Mouse (Mus musculus) splenic B cell, adult 2 months (primary cell): ENCODE measurements at regions not wholly inside any gene's neighbourhood (a gene's known extent, or its start where the extent isn't known, plus 50 kb on each side); places are given as distances from the start of the nearest gene placed in this dataset.

Experiments
- DNase-seq: peaks from one replicate; pipeline ENCODE4 v3.0.0-alpha.2; 2011; ENCODE audit warnings: low read depth, low spot score
- H3K27me3 ChIP-seq: 2 replicates; pipeline ENCODE4 v1.6.1; 2012; ENCODE audit warnings: mild to moderate bottlenecking, low read length, moderate library complexity, mixed read lengths; ENCODE audit not compliant: control insufficient read depth, poor library complexity, insufficient read depth, severe bottlenecking
- H3K36me3 ChIP-seq: 2 replicates; pipeline ENCODE4 v1.6.1; 2012; ENCODE audit warnings: mild to moderate bottlenecking, low read length, moderate library complexity, mixed read lengths; ENCODE audit not compliant: control insufficient read depth, poor library complexity, insufficient read depth, severe bottlenecking

GRCm38 (mm10) chr13:51974101-51974500 is 127.6 kb downstream of the Gadd45g start:
- Histone ChIP-seq H3K36me3 (no peaks in the 10 kb centered on the region), H3K27me3 (no peaks in the 10 kb centered on the region)
- no peak for DNase-seq

GRCm38 (mm10) chr13:51975330-51975729 is 128.9 kb downstream of the Gadd45g start:
- Histone ChIP-seq H3K36me3 (no peaks in the 10 kb centered on the region), H3K27me3 (no peaks in the 10 kb centered on the region)
- no peak for DNase-seq

GRCm38 (mm10) chr13:51975801-51976601 is 129.5 kb downstream of the Gadd45g start:
- DNase-seq, result no peak
- Histone ChIP-seq H3K36me3 (no peaks in the 10 kb centered on the region), H3K27me3 (no peaks in the 10 kb centered on the region)

GRCm38 (mm10) chr13:51976620-51977214 is 130.2 kb downstream of the Gadd45g start:
- no peaks in the 10 kb centered on the region for H3K27me3 ChIP-seq
- H3K36me3 ChIP-seq, result no peaks in the 10 kb centered on the region
- DNase-seq, result no peak

GRCm38 (mm10) chr13:51979301-51979977 is 133.0 kb downstream of the Gadd45g start:
- no peaks in the 10 kb centered on the region for H3K36me3 ChIP-seq
- DNase-seq, result no peak
- H3K27me3 ChIP-seq, result no peaks in the 10 kb centered on the region

- DNase-seq, result no peak
- Histone ChIP-seq H3K36me3 (no peaks in the 10 kb centered on the region), H3K27me3 (no peaks in the 10 kb centered on the region)
These were observed 133.9 kb downstream of the Gadd45g start for GRCm38 (mm10) chr13:51980344-51980743.

GRCm38 (mm10) chr13:51983002-51983401 is 136.5 kb downstream of the Gadd45g start:
- DNase-seq, result no peak
- Histone ChIP-seq H3K27me3 (no peaks in the 10 kb centered on the region), H3K36me3 (no peaks in the 10 kb centered on the region)

GRCm38 (mm10) chr13:51983575-51983974 is 137.1 kb downstream of the Gadd45g start:
- no peaks in the 10 kb centered on the region for H3K36me3 ChIP-seq
- no peaks in the 10 kb centered on the region for H3K27me3 ChIP-seq
- DNase-seq, result no peak

- DNase-seq, result no peak
- Histone ChIP-seq H3K36me3 (no peaks in the 10 kb centered on the region), H3K27me3 (no peaks in the 10 kb centered on the region)
These were observed 144.9 kb downstream of the Gadd45g start for GRCm38 (mm10) chr13:51991339-51991738.

GRCm38 (mm10) chr13:51992878-51993277 is 146.4 kb downstream of the Gadd45g start:
- Histone ChIP-seq H3K27me3 (no peaks in the 10 kb centered on the region), H3K36me3 (no peaks in the 10 kb centered on the region)
- no peak for DNase-seq

GRCm38 (mm10) chr13:51996163-51996562 is 149.7 kb downstream of the Gadd45g start:
- Histone ChIP-seq H3K36me3 (no peaks in the 10 kb centered on the region), H3K27me3 (no peaks in the 10 kb centered on the region)
- peak; percentile 11 for DNase-seq

- H3K36me3 ChIP-seq, result no peaks in the 10 kb centered on the region
- DNase-seq, result no peak
- no peaks in the 10 kb centered on the region for H3K27me3 ChIP-seq
These were observed 152.1 kb downstream of the Gadd45g start for GRCm38 (mm10) chr13:51998542-51998941.

GRCm38 (mm10) chr13:52001811-52002210 is 155.3 kb downstream of the Gadd45g start:
- Histone ChIP-seq H3K36me3 (no peaks in the 10 kb centered on the region), H3K27me3 (no peaks in the 10 kb centered on the region)
- no peak for DNase-seq

- Histone ChIP-seq H3K27me3 (no peaks in the 10 kb centered on the region), H3K36me3 (no peaks in the 10 kb centered on the region)
- DNase-seq, result no peak
These were observed 157.6 kb downstream of the Gadd45g start for GRCm38 (mm10) chr13:52003946-52004539.
